Mouse (Mus musculus): ENCODE data around the gene Egr4. TPM values are rescaled to one million over a fixed set of nuclear protein-coding genes. Genes with fewer than 3 reads are reported as not detected.

The Egr4 gene
- polyA plus RNA-seq, 1 experiment from 2014 or later, result not detected

- no peak for ATAC-seq (ENCODE audit: borderline replicate concordance, extremely low read depth, low FRiP score, low TSS enrichment)
These were observed 1.9 kb downstream of the Egr4 start for GRCm38 (mm10) chr6:85511286-85512055.

GRCm38 (mm10) chr6:85510476-85510875 lies 2.9 kb downstream of the Egr4 start:
- WGBS, result 1% methylated on average over 6 of the region's 6 CpGs
- no peaks in the 10 kb centered on the region for H3K9me3 ChIP-seq
- H3K9ac ChIP-seq, result no peak overlapping the region
- H3K27ac ChIP-seq, result no peak overlapping the region
- no peaks in the 10 kb centered on the region for H3K36me3 ChIP-seq
- ATAC-seq (ENCODE audit: borderline replicate concordance, extremely low read depth, low FRiP score, low TSS enrichment), result no peak
- H3K4me3 ChIP-seq, result no peak overlapping the region
- H3K4me2 ChIP-seq, result no peak overlapping the region
- H3K4me1 ChIP-seq, result peaks cover 26% of the 10 kb centered on the region
- H3K27me3 ChIP-seq, result peaks cover 73% of the 10 kb centered on the region

More at GRCm38 (mm10) chr6:85511286-85512055, 1.9 kb downstream of the Egr4 start:
- Histone ChIP-seq H3K9ac (no peak overlapping the region), H3K4me2 (peak overlapping the region; percentile 80), H3K27me3 (peaks cover 83% of the 10 kb centered on the region), H3K4me3 (peak overlapping the region; percentile 22), H3K27ac (no peak overlapping the region), H3K36me3 (no peaks in the 10 kb centered on the region), H3K9me3 (no peaks in the 10 kb centered on the region), H3K4me1 (peaks cover 26% of the 10 kb centered on the region)
- under 1% methylated on average over 73 of the region's 88 CpGs for WGBS

GRCm38 (mm10) chr6:85508602-85509001 lies 4.8 kb downstream of the Egr4 start:
- no peak overlapping the region for H3K4me2 ChIP-seq
- peaks cover 59% of the 10 kb centered on the region for H3K27me3 ChIP-seq
- no peak overlapping the region for H3K4me3 ChIP-seq
- H3K4me1 ChIP-seq, result peaks cover 22% of the 10 kb centered on the region
- no peak overlapping the region for H3K27ac ChIP-seq
- no peaks in the 10 kb centered on the region for H3K36me3 ChIP-seq
- no peaks in the 10 kb centered on the region for H3K9me3 ChIP-seq
- no peak for ATAC-seq (ENCODE audit: borderline replicate concordance, extremely low read depth, low FRiP score, low TSS enrichment)
- H3K9ac ChIP-seq, result no peak overlapping the region
- WGBS, result 38% methylated on average over 5 of the region's 5 CpGs

- no peaks in the 10 kb centered on the region for H3K36me3 ChIP-seq
- H3K27ac ChIP-seq, result no peak overlapping the region
- no peak overlapping the region for H3K9ac ChIP-seq
- H3K4me2 ChIP-seq, result no peak overlapping the region
- no peaks in the 10 kb centered on the region; the same call in 1 of the 2 replicates for H3K4me1 ChIP-seq
- WGBS, result 78% methylated on average over 2 of the region's 2 CpGs
- H3K27me3 ChIP-seq, result peaks cover 36% of the 10 kb centered on the region
- no peaks in the 10 kb centered on the region for H3K9me3 ChIP-seq
- no peak overlapping the region for H3K4me3 ChIP-seq
- ATAC-seq (ENCODE audit: borderline replicate concordance, extremely low read depth, low FRiP score, low TSS enrichment), result no peak
These were observed 8.5 kb downstream of the Egr4 start for GRCm38 (mm10) chr6:85504908-85505307.

GRCm38 (mm10) chr6:85502911-85503250 lies 10.5 kb downstream of the Egr4 start, which contains the start of gene Fbxo41:
TSS of gene Fbxo41 (minus strand) at chr6:85502994.
- Histone ChIP-seq H3K27me3 (peaks cover 18% of the 10 kb centered on the region), H3K9ac (peak within 1 kb of the TSS; percentile 40), H3K27ac (no peak within 1 kb of the TSS), H3K4me2 (peak within 1 kb of the TSS; percentile 93), H3K4me3 (peak within 1 kb of the TSS; percentile 59), H3K4me1 (no peaks in the 10 kb centered on the region; the same call in 1 of the 2 replicates), H3K36me3 (no peaks in the 10 kb centered on the region), H3K9me3 (no peaks in the 10 kb centered on the region)
- under 1% methylated on average over 18 of the region's 22 CpGs for WGBS
- peak; percentile 82 for ATAC-seq (ENCODE audit: borderline replicate concordance, extremely low read depth, low FRiP score, low TSS enrichment)

GRCm38 (mm10) chr6:85502103-85502910 lies 11.1 kb downstream of the Egr4 start:
- no peaks in the 10 kb centered on the region for H3K9me3 ChIP-seq
- ATAC-seq (ENCODE audit: borderline replicate concordance, extremely low read depth, low FRiP score, low TSS enrichment), result peak; percentile 64; the same call in 1 of the 2 replicates
- no peak overlapping the region for H3K27ac ChIP-seq
- peaks cover 18% of the 10 kb centered on the region for H3K27me3 ChIP-seq
- peak overlapping the region; percentile 93 for H3K4me2 ChIP-seq
- no peaks in the 10 kb centered on the region for H3K36me3 ChIP-seq
- peak overlapping the region; percentile 40 for H3K9ac ChIP-seq
- WGBS, result 2% methylated on average over 32 of the region's 37 CpGs
- H3K4me3 ChIP-seq, result peak overlapping the region; percentile 59
- no peaks in the 10 kb centered on the region; the same call in 1 of the 2 replicates for H3K4me1 ChIP-seq

GRCm38 (mm10) chr6:85501571-85502102 lies 11.8 kb downstream of the Egr4 start:
- no peaks in the 10 kb centered on the region for H3K36me3 ChIP-seq
- peak overlapping the region; percentile 59; the same call in 1 of the 2 replicates for H3K4me3 ChIP-seq
- no peaks in the 10 kb centered on the region; the same call in 1 of the 2 replicates for H3K4me1 ChIP-seq
- H3K27ac ChIP-seq, result no peak overlapping the region
- H3K9me3 ChIP-seq, result no peaks in the 10 kb centered on the region
- 19% methylated on average over 6 of the region's 6 CpGs for WGBS
- no peak for ATAC-seq (ENCODE audit: borderline replicate concordance, extremely low read depth, low FRiP score, low TSS enrichment)
- H3K4me2 ChIP-seq, result peak overlapping the region; percentile 93
- peaks cover 18% of the 10 kb centered on the region for H3K27me3 ChIP-seq
- H3K9ac ChIP-seq, result no peak overlapping the region

GRCm38 (mm10) chr6:85500416-85500815 lies 13.0 kb downstream of the Egr4 start:
- H3K4me2 ChIP-seq, result no peak overlapping the region
- H3K4me3 ChIP-seq, result no peak overlapping the region
- no peak overlapping the region for H3K27ac ChIP-seq
- peaks cover 18% of the 10 kb centered on the region for H3K27me3 ChIP-seq
- 42% methylated on average over 1 of the region's 1 CpGs for WGBS
- H3K9me3 ChIP-seq, result no peaks in the 10 kb centered on the region
- H3K4me1 ChIP-seq, result no peaks in the 10 kb centered on the region; the same call in 1 of the 2 replicates
- no peaks in the 10 kb centered on the region for H3K36me3 ChIP-seq
- ATAC-seq (ENCODE audit: borderline replicate concordance, extremely low read depth, low FRiP score, low TSS enrichment), result no peak
- H3K9ac ChIP-seq, result no peak overlapping the region

GRCm38 (mm10) chr6:85498147-85498546 lies 15.2 kb downstream of the Egr4 start:
- Histone ChIP-seq H3K4me1 (no peaks in the 10 kb centered on the region; the same call in 1 of the 2 replicates), H3K36me3 (no peaks in the 10 kb centered on the region), H3K9ac (no peak overlapping the region), H3K9me3 (no peaks in the 10 kb centered on the region), H3K27ac (no peak overlapping the region), H3K4me3 (no peak overlapping the region), H3K4me2 (no peak overlapping the region), H3K27me3 (peaks cover 10% of the 10 kb centered on the region)
- no peak for ATAC-seq (ENCODE audit: borderline replicate concordance, extremely low read depth, low FRiP score, low TSS enrichment)
- 50% methylated on average over 9 of the region's 9 CpGs for WGBS

GRCm38 (mm10) chr6:85496976-85497375 lies 16.4 kb downstream of the Egr4 start:
- ATAC-seq (ENCODE audit: borderline replicate concordance, extremely low read depth, low FRiP score, low TSS enrichment), result no peak
- peaks cover 5% of the 10 kb centered on the region; the same call in 1 of the 2 replicates for H3K27me3 ChIP-seq
- H3K9me3 ChIP-seq, result no peaks in the 10 kb centered on the region
- no peak overlapping the region for H3K4me2 ChIP-seq
- no peak overlapping the region for H3K27ac ChIP-seq
- no peaks in the 10 kb centered on the region; the same call in 1 of the 2 replicates for H3K4me1 ChIP-seq
- no peaks in the 10 kb centered on the region for H3K36me3 ChIP-seq
- H3K9ac ChIP-seq, result no peak overlapping the region
- H3K4me3 ChIP-seq, result no peak overlapping the region

GRCm38 (mm10) chr6:85491606-85492005 lies 21.8 kb downstream of the Egr4 start:
- no peaks in the 10 kb centered on the region for H3K9me3 ChIP-seq
- no peak overlapping the region for H3K9ac ChIP-seq
- no peaks in the 10 kb centered on the region for H3K27me3 ChIP-seq
- no peak overlapping the region for H3K4me3 ChIP-seq
- H3K27ac ChIP-seq, result no peak overlapping the region
- ATAC-seq (ENCODE audit: borderline replicate concordance, extremely low read depth, low FRiP score, low TSS enrichment), result no peak
- H3K4me1 ChIP-seq, result no peaks in the 10 kb centered on the region
- H3K4me2 ChIP-seq, result no peak overlapping the region
- 87% methylated on average over 3 of the region's 3 CpGs for WGBS
- H3K36me3 ChIP-seq, result no peaks in the 10 kb centered on the region

Data from lung, embryonic 15.5 days (tissue).